Mouse (Mus musculus): ENCODE data around the gene Snx30. TPM values are rescaled to one million over a fixed set of nuclear protein-coding genes. Genes with fewer than 3 reads are reported as not detected.

The Snx30 gene
- total and polyA plus RNA-seq, 3 experiments, result 4.2 to 8.6 TPM; not detected in 1

- no peak overlapping the region for H3K4me3 ChIP-seq (ENCODE audit: control insufficient read depth in 1 of 2, insufficient read depth in 1 of 2, low read depth in 2 of 2, low read length in 2 of 2)
- DNase-seq (ENCODE audit: low read depth, low spot score), result no peak
- H3K79me2 ChIP-seq (ENCODE audit: control insufficient read depth, insufficient read depth, low read length, poor library complexity), result no peaks in the 10 kb centered on the region; the same call in 1 of the 2 replicates
- TF ChIP-seq CTCF (IDR thresholded peaks at IDR 0.05 in 2 of 3, conservative IDR thresholded peaks at IDR 0.05 in 1 of 3; ENCODE audit: control insufficient read depth in 1 of 3, insufficient read depth in 1 of 3, low read depth in 2 of 3, low read length in 3 of 3, poor library complexity in 1 of 3, severe bottlenecking in 1 of 3) (no peak), RAD21 (IDR thresholded peaks at IDR 0.05; ENCODE audit: low read depth, low read length) (no peak), MAZ (IDR thresholded peaks at IDR 0.05; ENCODE audit: low read depth, low read length) (no peak), MXI1 (IDR thresholded peaks at IDR 0.05; ENCODE audit: low read depth, low read length) (no peak)
- H3K27me3 ChIP-seq (ENCODE audit: control insufficient read depth in 1 of 2, insufficient read depth in 2 of 2, low read length in 2 of 2), result no peaks in the 10 kb centered on the region
- H3K4me1 ChIP-seq (ENCODE audit: control insufficient read depth in 1 of 2, insufficient read depth in 2 of 2, low read length in 2 of 2), result peaks cover 12 to 28% of the 10 kb centered on the region in 2 experiments
- H3K9me3 ChIP-seq (replicated peaks; ENCODE audit: insufficient read depth, low read length), result no peaks in the 10 kb centered on the region
- H3K36me3 ChIP-seq (ENCODE audit: control insufficient read depth in 1 of 2, insufficient read depth in 2 of 2, low read length in 2 of 2), result peaks cover 0 to 19% of the 10 kb centered on the region in 2 experiments; a peak in 2 of 4 replicates
- H3K9ac ChIP-seq (ENCODE audit: control insufficient read depth, low read depth, low read length, poor library complexity, severe bottlenecking), result no peak overlapping the region
- H3K27ac ChIP-seq (ENCODE audit: control insufficient read depth, low read depth, low read length), result no peak overlapping the region
These were observed 3.5 kb upstream of the Snx30 start for GRCm38 (mm10) chr4:59802107-59802506.

- peak; percentile 80 for DNase-seq (ENCODE audit: low read depth, low spot score)
- H3K9ac ChIP-seq (ENCODE audit: control insufficient read depth, low read depth, low read length, poor library complexity, severe bottlenecking), result no peak overlapping the region
- H3K9me3 ChIP-seq (replicated peaks; ENCODE audit: insufficient read depth, low read length), result no peaks in the 10 kb centered on the region
- TF ChIP-seq ZNF384 (IDR thresholded peaks at IDR 0.05; ENCODE audit: low read depth, low read length) (peak; percentile 95), USF1 (IDR thresholded peaks at IDR 0.05; ENCODE audit: low read depth, low read length) (no peak), ETS1 (IDR thresholded peaks at IDR 0.05; ENCODE audit: low read depth, low read length) (peak; percentile 80), MAX (IDR thresholded peaks at IDR 0.05; ENCODE audit: low read length) (no peak), E2F4 (IDR thresholded peaks at IDR 0.05; ENCODE audit: borderline replicate concordance, low read depth, low read length) (no peak), SIN3A (IDR thresholded peaks at IDR 0.05; ENCODE audit: low read length) (peak; percentile 14), TBP (IDR thresholded peaks at IDR 0.05; ENCODE audit: low read depth, low read length) (0 out of 2 replicates have a peak, but pooled peaks have one; percentile 13), GATA1 (IDR thresholded peaks at IDR 0.05; ENCODE audit: low read depth, low read length) (peak; percentile 70), EP300 (IDR thresholded peaks at IDR 0.05; ENCODE audit: low read depth in 1 of 2, low read length in 2 of 2) (peak; percentile 31 to 80; a peak in 2 of 4 replicates), TAL1 (IDR thresholded peaks at IDR 0.05; ENCODE audit: low read length) (peak; percentile 42; the same call in 1 of the 2 replicates), TCF12 (IDR thresholded peaks at IDR 0.05; ENCODE audit: low read depth, low read length) (peak; percentile 82)
- peak overlapping the region; percentile 85 for H3K27ac ChIP-seq (ENCODE audit: control insufficient read depth, low read depth, low read length)
- H3K4me1 ChIP-seq (ENCODE audit: control insufficient read depth in 1 of 2, insufficient read depth in 2 of 2, low read length in 2 of 2), result peaks cover 12 to 28% of the 10 kb centered on the region in 2 experiments
- H3K36me3 ChIP-seq (ENCODE audit: control insufficient read depth in 1 of 2, insufficient read depth in 2 of 2, low read length in 2 of 2), result peaks cover 0 to 19% of the 10 kb centered on the region in 2 experiments; a peak in 2 of 4 replicates
- no peaks in the 10 kb centered on the region for H3K27me3 ChIP-seq (ENCODE audit: control insufficient read depth in 1 of 2, insufficient read depth in 2 of 2, low read length in 2 of 2)
- H3K79me2 ChIP-seq (ENCODE audit: control insufficient read depth, insufficient read depth, low read length, poor library complexity), result no peaks in the 10 kb centered on the region; the same call in 1 of the 2 replicates
- no peak overlapping the region for H3K4me3 ChIP-seq (ENCODE audit: control insufficient read depth in 1 of 2, insufficient read depth in 1 of 2, low read depth in 2 of 2, low read length in 2 of 2)
These were observed 2.8 kb upstream of the Snx30 start for GRCm38 (mm10) chr4:59802792-59803191.

GRCm38 (mm10) chr4:59803358-59803757 is 2.3 kb upstream of the Snx30 start:
- no peaks in the 10 kb centered on the region; the same call in 1 of the 2 replicates for H3K79me2 ChIP-seq (ENCODE audit: control insufficient read depth, insufficient read depth, low read length, poor library complexity)
- peaks cover 0 to 19% of the 10 kb centered on the region in 2 experiments; a peak in 2 of 4 replicates for H3K36me3 ChIP-seq (ENCODE audit: control insufficient read depth in 1 of 2, insufficient read depth in 2 of 2, low read length in 2 of 2)
- DNase-seq (ENCODE audit: low read depth, low spot score), result peak; percentile 90
- H3K9ac ChIP-seq (ENCODE audit: control insufficient read depth, low read depth, low read length, poor library complexity, severe bottlenecking), result peak overlapping the region; percentile 41
- H3K4me1 ChIP-seq (ENCODE audit: control insufficient read depth in 1 of 2, insufficient read depth in 2 of 2, low read length in 2 of 2), result peaks cover 12 to 28% of the 10 kb centered on the region in 2 experiments
- H3K27me3 ChIP-seq (ENCODE audit: control insufficient read depth in 1 of 2, insufficient read depth in 2 of 2, low read length in 2 of 2), result no peaks in the 10 kb centered on the region
- peak overlapping the region; percentile 85 for H3K27ac ChIP-seq (ENCODE audit: control insufficient read depth, low read depth, low read length)
- H3K4me3 ChIP-seq (ENCODE audit: control insufficient read depth in 1 of 2, insufficient read depth in 1 of 2, low read depth in 2 of 2, low read length in 2 of 2), result peak overlapping the region in 1 of 2 experiments; percentile 25; a peak in 1 of 4 replicates
- no peaks in the 10 kb centered on the region for H3K9me3 ChIP-seq (replicated peaks; ENCODE audit: insufficient read depth, low read length)
- TF ChIP-seq TAL1 (IDR thresholded peaks at IDR 0.05; ENCODE audit: low read length), result no peak
- TF ChIP-seq BHLHE40 (IDR thresholded peaks at IDR 0.05; ENCODE audit: borderline replicate concordance, low read depth, low read length), result peak; percentile 2; the same call in 1 of the 2 replicates
- no peak for TF ChIP-seq MAZ (IDR thresholded peaks at IDR 0.05; ENCODE audit: low read depth, low read length)
- TF ChIP-seq MXI1 (IDR thresholded peaks at IDR 0.05; ENCODE audit: low read depth, low read length), result peak; percentile 71
- TF ChIP-seq USF1 (IDR thresholded peaks at IDR 0.05; ENCODE audit: low read depth, low read length), result peak; percentile 85
- no peak for TF ChIP-seq UBTF (IDR thresholded peaks at IDR 0.05; ENCODE audit: borderline replicate concordance, insufficient read depth, low read depth, low read length)
- no peak for TF ChIP-seq MEF2A (IDR thresholded peaks at IDR 0.05; ENCODE audit: extremely low read depth, insufficient replicate concordance, low read depth, low read length, poor library complexity, severe bottlenecking)
- no peak for TF ChIP-seq RAD21 (IDR thresholded peaks at IDR 0.05; ENCODE audit: low read depth, low read length)
- TF ChIP-seq POLR2AphosphoS2 (IDR thresholded peaks at IDR 0.05; ENCODE audit: low read length), result no peak
- no peak for TF ChIP-seq CHD1 (IDR thresholded peaks at IDR 0.05; ENCODE audit: low read depth, low read length)
- peak in 1 of 2 experiments; percentile 40; a peak in 1 of 4 replicates for TF ChIP-seq USF2 (IDR thresholded peaks at IDR 0.05; ENCODE audit: borderline replicate concordance in 1 of 2, insufficient read depth in 1 of 2, low read depth in 1 of 2, low read length in 2 of 2)
- TF ChIP-seq NRF1 (IDR thresholded peaks at IDR 0.05; ENCODE audit: insufficient read depth, low read depth, low read length, poor library complexity, severe bottlenecking), result no peak
- TF ChIP-seq POLR2A (IDR thresholded peaks at IDR 0.05; ENCODE audit: control insufficient read depth in 1 of 2, insufficient read depth in 1 of 2, low read depth in 1 of 2, low read length in 2 of 2, poor library complexity in 1 of 2), result 0 out of 4 replicates have a peak, but pooled peaks of 1 of the 2 experiments have one; percentile 28
- no peak for TF ChIP-seq RCOR1 (IDR thresholded peaks at IDR 0.05; ENCODE audit: low read depth, low read length)

Measured in MEL (cell line).